8 mouse cellular contexts compared by ENCODE assay signal in the genomic region with DNA sequence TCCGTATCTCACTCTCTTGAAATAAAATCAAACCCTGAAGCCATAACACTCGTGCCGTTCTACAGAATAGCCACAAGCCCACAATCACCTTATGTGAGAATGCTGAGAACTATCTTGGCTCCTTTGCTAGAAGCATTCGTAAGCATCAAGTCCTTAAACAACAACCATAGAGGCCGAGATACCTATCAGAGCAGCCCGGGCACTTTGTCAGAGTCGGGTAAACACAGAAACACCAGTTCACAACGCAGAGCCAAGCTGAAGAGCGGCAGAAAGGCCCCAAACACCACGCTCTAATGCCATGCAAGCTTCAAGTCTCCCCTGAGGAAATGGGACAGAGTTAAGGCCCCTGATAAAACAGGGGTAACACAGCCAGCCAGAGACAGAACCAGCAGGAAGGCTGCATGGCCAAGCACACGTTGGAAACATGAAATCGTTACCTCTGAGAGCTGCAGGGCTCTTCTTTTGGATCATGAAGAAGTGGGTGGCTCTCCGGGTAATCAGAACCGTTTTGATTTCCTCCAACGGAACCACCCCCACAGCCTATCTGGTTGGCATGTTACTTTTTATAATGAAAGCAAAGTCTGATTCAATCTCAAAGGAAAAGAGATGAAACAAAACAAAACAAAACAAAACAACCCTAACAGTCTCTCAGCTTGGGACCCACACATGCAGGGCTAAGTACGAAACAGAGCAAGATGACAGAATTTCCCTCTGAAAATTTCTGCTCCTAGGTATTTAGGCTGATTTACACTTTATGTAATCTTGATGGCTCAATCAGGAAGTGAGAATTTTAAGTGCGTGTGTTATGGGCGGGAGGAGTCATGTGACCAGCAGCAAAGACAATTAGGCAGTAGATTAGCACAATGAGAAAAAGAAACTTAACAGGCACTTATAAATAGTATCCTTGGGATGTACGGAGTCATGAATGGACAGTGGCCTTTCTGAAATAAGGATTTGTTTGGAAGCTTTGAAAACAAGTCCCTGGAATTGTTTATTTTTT.
DNase-seq lines count a peak whose midpoint lies in the region; ATAC-seq and TF ChIP-seq lines count a peak whose summit lies in the region.

No protein-coding gene starts in this region.

- ATAC-seq in activated CD4-positive, CD25-positive, alpha-beta regulatory T cell, adult 4 months, result peak; percentile 77
- peak; percentile 43 for ATAC-seq in megakaryocyte progenitor cell, adult 5-6 weeks (replicated peaks; ENCODE audit: poor library complexity)

- H3K27ac ChIP-seq in left cerebral cortex, adult 2 months, result peak overlapping the region; percentile 68

- peak in 1 of 2 experiments; percentile 42 for DNase-seq in left cerebral cortex, adult 2 months (ENCODE audit: extremely low spot score in 1 of 2, low spot score in 2 of 2)
- no peak for DNase-seq in left cerebral cortex, adult 11 months (ENCODE audit: low spot score)
- DNase-seq in induced T-regulatory cell, adult 2 months (ENCODE audit: low read depth), result peak; percentile 83
- no peak for DNase-seq in cerebellum, adult 18-20 months
- no peak for DNase-seq in urinary bladder, postnatal 14 days (ENCODE audit: low spot score)
- no peak for DNase-seq in embryo, embryonic 11 days

- TF ChIP-seq CTCF in left cerebral cortex, adult 2 months (IDR thresholded peaks at IDR 0.05), result no peak

- peak overlapping the region; percentile 23 for H3K4me3 ChIP-seq in left cerebral cortex, adult 2 months

- intact Hi-C loops in left cerebral cortex, adult 2 months (cut with DNase I), result no loop called here
